Mouse (Mus musculus): ENCODE data around the gene Tcte1. TPM values are rescaled to one million over a fixed set of nuclear protein-coding genes. Genes with fewer than 3 reads are reported as not detected.

Gene Tcte1
- polyA plus RNA-seq, 1 experiment from 2014 or later = 6.2 TPM

DNA sequence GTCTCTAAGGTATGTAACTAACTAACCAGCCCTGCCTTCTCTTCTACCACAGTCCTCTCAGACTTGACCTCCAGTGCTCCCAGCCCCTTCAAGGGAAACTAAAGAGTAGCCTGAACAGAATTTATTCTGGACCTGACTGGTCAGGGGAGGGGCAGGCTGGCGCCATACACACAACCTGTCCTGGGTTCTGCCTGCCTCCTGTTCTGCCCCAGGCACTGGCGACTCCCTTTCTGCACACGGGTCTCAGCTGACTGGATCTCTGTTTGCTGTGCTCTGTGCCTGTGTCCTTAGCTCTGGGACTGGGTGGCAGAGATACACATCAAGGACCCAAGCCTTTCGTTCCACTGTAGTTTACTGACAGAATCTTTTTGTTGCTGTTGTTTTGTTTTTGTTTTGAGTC is 56.3 kb downstream of the Tcte1 start:
- WGBS = 68% methylated on average over 4 of the region's 4 CpGs

GRCm38 (mm10) chr17:45580958-45581477 is 57.8 kb downstream of the Tcte1 start:
- Histone ChIP-seq H3K27ac (replicated peaks) (peak overlapping the region; percentile 53), H3K9me3 (replicated peaks) (no peaks in the 10 kb centered on the region), H3K4me3 (replicated peaks) (no peak overlapping the region), H3K36me3 (no peaks in the 10 kb centered on the region), H3K4me2 (replicated peaks) (no peak overlapping the region; the same call in 1 of the 2 replicates), H3K27me3 (no peaks in the 10 kb centered on the region), H3K4me1 (peaks cover 30% of the 10 kb centered on the region), H3K9ac (no peak overlapping the region)
- ATAC-seq (ENCODE audit: insufficient number of reproducible peaks, low FRiP score, low TSS enrichment, low read depth) = peak; percentile 39; the same call in 1 of the 2 replicates
- 27% methylated on average over 12 of the region's 12 CpGs for WGBS

More for the DNA sequence above, 56.3 kb downstream of the Tcte1 start:
- no peak overlapping the region for H3K4me3 ChIP-seq (replicated peaks)
- no peaks in the 10 kb centered on the region for H3K9me3 ChIP-seq (replicated peaks)
- no peak overlapping the region for H3K9ac ChIP-seq
- H3K4me2 ChIP-seq (replicated peaks) = no peak overlapping the region
- H3K4me1 ChIP-seq = peaks cover 24% of the 10 kb centered on the region
- no peaks in the 10 kb centered on the region for H3K36me3 ChIP-seq
- no peaks in the 10 kb centered on the region for H3K27me3 ChIP-seq
- H3K27ac ChIP-seq (replicated peaks) = no peak overlapping the region
- no peak for ATAC-seq (ENCODE audit: insufficient number of reproducible peaks, low FRiP score, low TSS enrichment, low read depth)

- no peaks in the 10 kb centered on the region for H3K27me3 ChIP-seq
- peaks cover 31% of the 10 kb centered on the region for H3K4me1 ChIP-seq
- no peak overlapping the region for H3K4me2 ChIP-seq (replicated peaks)
- H3K9ac ChIP-seq = no peak overlapping the region
- no peak overlapping the region for H3K27ac ChIP-seq (replicated peaks)
- H3K4me3 ChIP-seq (replicated peaks) = no peak overlapping the region
- H3K36me3 ChIP-seq = peaks cover 3% of the 10 kb centered on the region
- no peak for ATAC-seq (ENCODE audit: insufficient number of reproducible peaks, low FRiP score, low TSS enrichment, low read depth)
- WGBS = 4% methylated on average over 2 of the region's 2 CpGs
- H3K9me3 ChIP-seq (replicated peaks) = no peaks in the 10 kb centered on the region
Measured at GRCm38 (mm10) chr17:45581567-45581983, 58.3 kb downstream of the Tcte1 start.

GRCm38 (mm10) chr17:45582188-45582587 is 59.0 kb downstream of the Tcte1 start:
- Histone ChIP-seq H3K4me1 (peaks cover 31% of the 10 kb centered on the region), H3K9me3 (replicated peaks) (no peaks in the 10 kb centered on the region), H3K36me3 (peaks cover 9% of the 10 kb centered on the region)

DNA sequence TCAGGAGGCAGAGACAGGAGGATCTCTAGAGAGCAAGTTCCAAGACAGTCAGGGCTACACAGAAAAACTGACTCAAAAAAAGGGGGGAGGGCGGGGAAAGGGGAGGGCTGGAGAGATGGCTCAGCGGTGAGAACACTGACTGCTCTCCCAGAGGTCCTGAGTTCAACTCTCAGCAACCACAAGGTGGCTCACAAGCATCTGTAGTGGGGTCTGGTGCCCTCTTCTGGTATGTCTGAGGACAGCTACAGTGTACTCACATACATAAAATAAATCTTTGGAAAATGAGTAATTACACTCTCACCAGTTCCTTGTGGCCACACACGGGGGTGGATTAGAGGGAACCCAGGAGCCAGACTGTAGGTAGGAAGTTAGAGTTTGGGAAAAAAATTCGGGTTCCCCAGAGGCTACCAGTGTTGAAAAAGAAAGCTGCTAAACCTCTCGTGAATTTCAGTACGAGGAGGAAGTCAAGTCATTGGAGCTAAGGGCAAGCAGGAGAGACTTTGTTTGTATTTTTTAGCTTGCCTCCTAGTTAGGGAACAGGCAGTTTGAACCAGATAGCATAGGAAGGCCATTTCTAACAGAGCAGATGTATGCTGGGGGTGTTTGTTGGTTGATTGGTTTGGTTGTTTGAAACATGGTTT is 59.6 kb downstream of the Tcte1 start:
- WGBS = 62% methylated on average over 6 of the region's 6 CpGs
- ATAC-seq (ENCODE audit: insufficient number of reproducible peaks, low FRiP score, low TSS enrichment, low read depth) = no peak
- peaks cover 14% of the 10 kb centered on the region for H3K36me3 ChIP-seq
- H3K4me2 ChIP-seq (replicated peaks) = no peak overlapping the region
- no peak overlapping the region for H3K27ac ChIP-seq (replicated peaks)
- peaks cover 31% of the 10 kb centered on the region for H3K4me1 ChIP-seq
- H3K9ac ChIP-seq = no peak overlapping the region
- H3K9me3 ChIP-seq (replicated peaks) = no peaks in the 10 kb centered on the region
- no peak overlapping the region for H3K4me3 ChIP-seq (replicated peaks)
- H3K27me3 ChIP-seq = no peaks in the 10 kb centered on the region

More at GRCm38 (mm10) chr17:45582188-45582587, 59.0 kb downstream of the Tcte1 start:
- H3K9ac ChIP-seq = no peak overlapping the region
- H3K4me2 ChIP-seq (replicated peaks) = no peak overlapping the region
- H3K27me3 ChIP-seq = no peaks in the 10 kb centered on the region
- 90% methylated on average over 6 of the region's 6 CpGs for whole genome bisulfite sequencing
- ATAC-seq (ENCODE audit: insufficient number of reproducible peaks, low FRiP score, low TSS enrichment, low read depth) = no peak
- H3K4me3 ChIP-seq (replicated peaks) = no peak overlapping the region
- H3K27ac ChIP-seq (replicated peaks) = no peak overlapping the region

DNA sequence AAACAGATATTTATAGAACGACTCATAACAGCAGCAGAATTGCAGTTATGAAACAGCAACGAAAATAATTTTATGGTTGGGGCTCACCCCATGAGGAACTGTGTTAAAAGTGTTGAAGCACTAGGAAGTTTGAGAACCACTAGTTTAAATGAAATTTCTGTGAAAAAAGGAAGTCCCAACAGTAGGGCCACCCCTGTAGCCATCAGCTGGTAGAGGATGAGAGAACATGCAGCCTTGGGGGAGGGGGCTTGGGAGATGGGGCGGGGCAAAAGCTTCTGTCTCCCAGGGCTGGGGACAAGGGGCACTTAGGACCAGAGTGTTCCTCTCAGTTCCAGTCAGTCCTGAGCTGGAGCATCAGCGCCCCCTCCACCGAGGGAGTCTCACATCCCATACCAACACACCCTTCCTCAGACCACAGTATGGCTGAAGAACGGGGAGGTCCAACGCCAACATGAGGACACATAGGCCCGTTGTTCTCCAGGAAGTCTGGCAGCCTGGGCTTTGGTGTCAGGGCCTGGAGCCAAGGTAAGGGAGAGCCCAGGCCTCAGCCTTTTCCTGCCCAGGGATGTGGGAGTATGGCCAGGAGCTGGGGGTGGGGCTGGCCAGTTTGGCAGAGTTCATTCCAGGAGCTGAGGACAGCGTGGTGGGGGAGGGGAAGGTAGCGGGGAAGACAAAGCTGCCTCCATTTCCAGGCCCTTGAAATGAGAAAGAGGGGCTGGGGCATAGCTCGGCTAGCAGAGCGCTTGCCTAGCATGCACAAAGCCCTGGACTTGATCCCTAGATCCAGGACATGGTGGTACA is 61.1 kb downstream of the Tcte1 start:
- 35% methylated on average over 12 of the region's 12 CpGs for WGBS
- H3K4me2 ChIP-seq (replicated peaks) = peak overlapping the region; percentile 2; the same call in 1 of the 2 replicates
- peaks cover 27% of the 10 kb centered on the region for H3K36me3 ChIP-seq
- no peak overlapping the region for H3K9ac ChIP-seq
- no peak overlapping the region for H3K4me3 ChIP-seq (replicated peaks)
- no peaks in the 10 kb centered on the region for H3K27me3 ChIP-seq
- ATAC-seq (ENCODE audit: insufficient number of reproducible peaks, low FRiP score, low TSS enrichment, low read depth) = peak; percentile 55
- H3K27ac ChIP-seq (replicated peaks) = peak overlapping the region; percentile 78
- no peaks in the 10 kb centered on the region for H3K9me3 ChIP-seq (replicated peaks)
- H3K4me1 ChIP-seq = peaks cover 31% of the 10 kb centered on the region

GRCm38 (mm10) chr17:45584939-45585678 is 61.9 kb downstream of the Tcte1 start:
- no peak overlapping the region for H3K4me3 ChIP-seq (replicated peaks)
- H3K9ac ChIP-seq = 0 out of 2 replicates have a peak overlapping the region, but pooled peaks have one; percentile 5
- H3K36me3 ChIP-seq = peaks cover 29% of the 10 kb centered on the region
- H3K9me3 ChIP-seq (replicated peaks) = no peaks in the 10 kb centered on the region
- peaks cover 31% of the 10 kb centered on the region for H3K4me1 ChIP-seq
- H3K27me3 ChIP-seq = no peaks in the 10 kb centered on the region
- WGBS = 29% methylated on average over 14 of the region's 14 CpGs
- peak overlapping the region; percentile 2; the same call in 1 of the 2 replicates for H3K4me2 ChIP-seq (replicated peaks)
- H3K27ac ChIP-seq (replicated peaks) = peak overlapping the region; percentile 78
- ATAC-seq (ENCODE audit: insufficient number of reproducible peaks, low FRiP score, low TSS enrichment, low read depth) = peak; percentile 52; the same call in 1 of the 2 replicates

GRCm38 (mm10) chr17:45585725-45586448 is 62.7 kb downstream of the Tcte1 start:
- no peak overlapping the region for H3K4me2 ChIP-seq (replicated peaks)
- H3K4me3 ChIP-seq (replicated peaks) = no peak overlapping the region
- peaks cover 29% of the 10 kb centered on the region for H3K36me3 ChIP-seq
- WGBS = 67% methylated on average over 23 of the region's 23 CpGs
- ATAC-seq (ENCODE audit: insufficient number of reproducible peaks, low FRiP score, low TSS enrichment, low read depth) = no peak
- peak overlapping the region; percentile 78 for H3K27ac ChIP-seq (replicated peaks)
- no peaks in the 10 kb centered on the region for H3K27me3 ChIP-seq
- H3K9me3 ChIP-seq (replicated peaks) = no peaks in the 10 kb centered on the region
- 0 out of 2 replicates have a peak overlapping the region, but pooled peaks have one; percentile 5 for H3K9ac ChIP-seq
- peaks cover 26% of the 10 kb centered on the region for H3K4me1 ChIP-seq

DNA sequence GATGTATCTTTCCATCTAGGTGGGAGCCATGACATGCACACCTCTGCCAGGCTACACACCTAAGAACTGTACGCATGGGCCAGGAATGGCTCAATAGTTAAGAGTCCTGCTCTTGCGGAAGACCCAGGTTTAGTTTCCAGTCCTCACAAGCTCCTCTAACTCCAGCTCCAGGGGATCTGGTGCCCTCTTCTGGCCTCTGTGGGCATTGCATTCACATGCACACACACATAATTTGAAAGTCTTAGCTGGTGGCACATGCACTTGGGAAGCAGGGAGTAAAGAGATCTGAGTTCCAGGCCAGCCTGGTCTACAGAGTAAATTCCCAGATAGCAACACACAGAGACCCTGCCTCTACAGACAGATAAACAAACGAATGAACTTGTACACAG is 63.2 kb downstream of the Tcte1 start:
- Histone ChIP-seq H3K27me3 (no peaks in the 10 kb centered on the region), H3K27ac (replicated peaks) (no peak overlapping the region), H3K4me2 (replicated peaks) (no peak overlapping the region), H3K9ac (no peak overlapping the region), H3K9me3 (replicated peaks) (no peaks in the 10 kb centered on the region), H3K36me3 (peaks cover 29% of the 10 kb centered on the region), H3K4me3 (replicated peaks) (no peak overlapping the region), H3K4me1 (peaks cover 28% of the 10 kb centered on the region)
- no peak for ATAC-seq (ENCODE audit: insufficient number of reproducible peaks, low FRiP score, low TSS enrichment, low read depth)
- WGBS = 98% methylated on average over 3 of the region's 3 CpGs

DNA sequence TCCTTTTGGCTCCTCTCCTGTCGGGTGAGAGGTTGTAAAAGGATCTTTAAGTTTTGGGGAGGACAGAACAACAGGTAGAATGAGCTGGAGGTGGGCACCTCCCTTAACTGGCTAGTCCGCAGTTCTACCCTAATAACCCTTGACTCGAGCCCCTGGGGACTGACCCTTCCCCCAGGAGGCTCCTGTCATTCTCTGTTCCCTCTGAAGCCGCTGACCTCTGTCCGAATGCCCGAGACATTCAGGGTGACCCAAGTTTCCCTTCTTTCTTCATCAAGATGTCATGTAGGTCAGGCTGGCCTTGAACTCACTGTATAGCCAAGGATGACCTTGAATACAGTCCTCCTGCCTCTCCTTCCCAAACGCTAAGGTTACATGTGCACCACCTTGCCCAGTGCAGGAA is 65.1 kb downstream of the Tcte1 start:
- 90% methylated on average over 7 of the region's 7 CpGs for WGBS
- ATAC-seq (ENCODE audit: insufficient number of reproducible peaks, low FRiP score, low TSS enrichment, low read depth) = no peak
- Histone ChIP-seq H3K9me3 (replicated peaks) (no peaks in the 10 kb centered on the region), H3K36me3 (peaks cover 29% of the 10 kb centered on the region), H3K4me3 (replicated peaks) (no peak overlapping the region), H3K4me2 (replicated peaks) (no peak overlapping the region), H3K4me1 (peaks cover 47% of the 10 kb centered on the region), H3K27ac (replicated peaks) (no peak overlapping the region), H3K27me3 (no peaks in the 10 kb centered on the region), H3K9ac (no peak overlapping the region)
